Mouse (Mus musculus) brain, embryonic 14.5 days (tissue): ENCODE measurements at regions not wholly inside any gene's neighbourhood (a gene's known extent, or its start where the extent isn't known, plus 50 kb on each side); places are given as distances from the start of the nearest gene placed in this dataset.

Source experiments
- CTCF ChIP-seq: fragments of 200-500 bp; IDR thresholded peaks from 2 replicates; pipeline ENCODE4 v1.5.1; 2012; ENCODE audit warnings: inconsistent platforms, mild to moderate bottlenecking, moderate library complexity, borderline replicate concordance; ENCODE audit not compliant: insufficient read depth, insufficient read length; ENCODE audit errors: extremely low read depth
- POLR2A ChIP-seq: fragments of 200-500 bp; IDR thresholded peaks from 2 replicates; pipeline ENCODE4 v1.6.1; 2012; ENCODE audit warnings: mild to moderate bottlenecking, inconsistent platforms, borderline replicate concordance; ENCODE audit not compliant: poor library complexity, insufficient read depth, insufficient read length, severe bottlenecking; ENCODE audit errors: extremely low read depth

DNA sequence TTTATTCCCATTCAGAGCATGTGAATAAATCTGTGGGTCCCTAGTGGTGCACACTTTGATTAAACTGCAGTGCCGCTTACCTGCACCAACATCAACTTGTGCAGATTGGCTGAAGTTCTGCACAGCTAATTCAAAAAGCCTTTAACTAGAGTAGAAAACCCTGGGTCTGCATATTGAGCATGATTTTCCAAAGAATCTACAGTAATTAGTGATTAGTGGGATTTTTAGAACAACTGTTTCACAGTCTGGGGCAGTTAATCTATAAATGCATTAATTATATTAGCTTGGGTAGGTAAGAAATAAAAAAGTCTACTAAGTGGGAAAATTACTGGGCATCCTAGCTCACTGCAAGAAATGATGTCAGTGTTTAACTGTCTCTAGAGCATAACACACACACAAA is 50.2 kb upstream of the Gm4737 start:
- TF ChIP-seq POLR2A (no peak), CTCF (no peak)
